Comparison of ENCODE assay signal across 9 mouse cellular contexts in genomic region chr4:133408006-133408405, GRCm38 (mm10). TPM values are rescaled to one million over a fixed set of nuclear protein-coding genes. Genes with fewer than 3 reads are reported as not detected.
DNase-seq lines count a peak whose midpoint lies in the region; ATAC-seq and TF ChIP-seq lines count a peak whose summit lies in the region.
"Had no signal": no experiment of that assay in that cellular context is flagged by ENCODE, and none has a peak within 500 bp of the region (broad histone marks: within the 10 kb centered on the region; RNA-seq: fewer than 3 reads in every experiment).

No protein-coding gene starts in this region.

- peaks cover 14% of the 10 kb centered on the region for H3K4me1 ChIP-seq in intestine, embryonic 14.5 days (replicated peaks; ENCODE audit: control insufficient read depth, insufficient read depth, low read length)
- H3K4me1 ChIP-seq in intestine, postnatal 0 days (replicated peaks; ENCODE audit: control insufficient read depth, insufficient read depth, low read length), result no peaks in the 10 kb centered on the region; the same call in 1 of the 2 replicates
- peaks cover 22% of the 10 kb centered on the region for H3K4me1 ChIP-seq in embryonic fibroblast, embryonic 13.5 days (ENCODE audit: control insufficient read depth, insufficient read depth, low read length)
- H3K4me1 ChIP-seq in limb, embryonic 14.5 days (ENCODE audit: control insufficient read depth, insufficient read depth, low read length), result peaks cover 15% of the 10 kb centered on the region

- 32% methylated on average over 7 of the region's 7 CpGs for WGBS in intestine, embryonic 14.5 days
- WGBS in intestine, postnatal 0 days, result 61% methylated on average over 7 of the region's 7 CpGs
- WGBS in limb, embryonic 14.5 days, result 50% methylated on average over 7 of the region's 7 CpGs

- no peak for TF ChIP-seq POLR2A in embryonic fibroblast, embryonic 13.5 days (IDR thresholded peaks at IDR 0.05; ENCODE audit: low read depth, low read length)
- no peak for TF ChIP-seq POLR2A in limb, embryonic 14.5 days (IDR thresholded peaks at IDR 0.05; ENCODE audit: borderline replicate concordance, extremely low read depth, insufficient read depth, insufficient read length)

- ATAC-seq in intestine, embryonic 14.5 days (replicated peaks; ENCODE audit: low FRiP score, low TSS enrichment, low read depth), result no peak
- no peak for ATAC-seq in intestine, postnatal 0 days
- ATAC-seq in limb, embryonic 14.5 days (ENCODE audit: low FRiP score, low read depth), result no peak

- H3K4me2 ChIP-seq in intestine, embryonic 14.5 days (ENCODE audit: low read length), result no peak overlapping the region
- H3K4me2 ChIP-seq in intestine, postnatal 0 days (replicated peaks; ENCODE audit: low read depth), result no peak overlapping the region
- H3K4me2 ChIP-seq in limb, embryonic 14.5 days (replicated peaks; ENCODE audit: low read depth, low read length, severe bottlenecking), result 0 out of 2 replicates have a peak overlapping the region, but pooled peaks have one; percentile 5

- H3K4me3 ChIP-seq in intestine, embryonic 14.5 days (ENCODE audit: low read depth, low read length), result no peak overlapping the region
- no peak overlapping the region for H3K4me3 ChIP-seq in intestine, postnatal 0 days (ENCODE audit: low read depth, low read length)
- no peak overlapping the region for H3K4me3 ChIP-seq in embryonic fibroblast, embryonic 13.5 days (ENCODE audit: insufficient read depth, low read length)
- no peak overlapping the region for H3K4me3 ChIP-seq in limb, embryonic 14.5 days (replicated peaks; ENCODE audit: low read length)

- intact Hi-C loops in left cerebral cortex, postnatal 36 days (cut with DNase I), result no loop called here

- DNase-seq in intestine, embryonic 14.5 days (ENCODE audit: low spot score), result no peak
- peak; percentile 63 for DNase-seq in NIH3T3 (ENCODE audit: low read depth)
- no peak for DNase-seq in limb, embryonic 14.5 days (ENCODE audit: low spot score)
- no peak for DNase-seq in urinary bladder, postnatal 25 days (ENCODE audit: low spot score)
- DNase-seq in cerebellum, postnatal 10 days, result no peak
- DNase-seq in left cerebral cortex, postnatal 36 days (ENCODE audit: low spot score in 2 of 2), result no peak
- DNase-seq: cerebellum, adult 11 months had no signal

- peaks cover 17% of the 10 kb centered on the region; the same call in 1 of the 2 replicates for H3K36me3 ChIP-seq in intestine, embryonic 14.5 days (ENCODE audit: control insufficient read depth, insufficient read depth, low read length)
- H3K36me3 ChIP-seq in intestine, postnatal 0 days (ENCODE audit: control insufficient read depth, insufficient read depth), result peaks cover 15% of the 10 kb centered on the region
- H3K36me3 ChIP-seq in limb, embryonic 14.5 days (ENCODE audit: control insufficient read depth, insufficient read depth, low read length), result peaks cover 15% of the 10 kb centered on the region

- no peaks in the 10 kb centered on the region for H3K9me3 ChIP-seq in intestine, embryonic 14.5 days (ENCODE audit: control insufficient read depth, low read length)
- H3K9me3 ChIP-seq in intestine, postnatal 0 days (ENCODE audit: control insufficient read depth), result no peaks in the 10 kb centered on the region
- H3K9me3 ChIP-seq in limb, embryonic 14.5 days (ENCODE audit: control insufficient read depth, low read length), result no peaks in the 10 kb centered on the region

- H3K9ac ChIP-seq in intestine, embryonic 14.5 days (ENCODE audit: low read length), result no peak overlapping the region
- no peak overlapping the region for H3K9ac ChIP-seq in intestine, postnatal 0 days (ENCODE audit: low read depth, low read length)
- no peak overlapping the region; the same call in 1 of the 2 replicates for H3K9ac ChIP-seq in limb, embryonic 14.5 days (ENCODE audit: low read depth, low read length, severe bottlenecking)

- no peak for TF ChIP-seq CTCF in intestine, postnatal 0 days (IDR thresholded peaks at IDR 0.05; ENCODE audit: low read depth)
- TF ChIP-seq CTCF in embryonic fibroblast, embryonic 13.5 days (IDR thresholded peaks at IDR 0.05; ENCODE audit: borderline replicate concordance, insufficient read depth, low read length), result no peak

- peak overlapping the region; percentile 5; the same call in 1 of the 2 replicates for H3K27ac ChIP-seq in intestine, embryonic 14.5 days (ENCODE audit: low read depth)
- H3K27ac ChIP-seq in intestine, postnatal 0 days (ENCODE audit: low read depth, low read length), result no peak overlapping the region
- H3K27ac ChIP-seq in embryonic fibroblast, embryonic 13.5 days (ENCODE audit: insufficient read depth, low read length), result peak overlapping the region; percentile 94
- H3K27ac ChIP-seq in limb, embryonic 14.5 days (replicated peaks; ENCODE audit: low read depth, low read length), result peak overlapping the region; percentile 48; the same call in 1 of the 2 replicates

- no peaks in the 10 kb centered on the region for H3K27me3 ChIP-seq in intestine, embryonic 14.5 days (replicated peaks; ENCODE audit: control insufficient read depth, insufficient read depth, low read length)
- H3K27me3 ChIP-seq in intestine, postnatal 0 days (replicated peaks; ENCODE audit: control insufficient read depth, insufficient read depth, low read length), result no peaks in the 10 kb centered on the region
- no peaks in the 10 kb centered on the region for H3K27me3 ChIP-seq in limb, embryonic 14.5 days (ENCODE audit: control insufficient read depth, insufficient read depth, low read length)

RNA-seq across cellular contexts. Expression of gene Slc9a1, which starts 38.5 kb away (rescaled TPM):
- 11.0 and 11.6 TPM in 2 replicates for polyA plus RNA-seq in intestine, embryonic 14.5 days (2014; fragmentation: Nextera tagmentation; extraction: Ambion mirVana)
- 5.7 and 6.1 TPM in 2 replicates for polyA plus RNA-seq in intestine, postnatal 0 days (2015; fragmentation: Nextera tagmentation; extraction: Ambion mirVana)
- polyA plus RNA-seq in embryonic fibroblast, embryonic 13.5 days (2011; ENCODE audit: insufficient read length, low read depth, missing spikeins), result 26.2 and 34.7 TPM in 2 replicates
- 36.7 and 46.7 TPM in 2 replicates for polyA plus RNA-seq in limb, embryonic 14.5 days (2012; rRNA removed)
- 11.4 and 11.5 TPM in 2 replicates for polyA plus RNA-seq in limb, embryonic 14.5 days (2014; fragmentation: Nextera tagmentation; extraction: Ambion mirVana)
- total RNA-seq in left cerebral cortex, postnatal 36 days (2021), result 10 to 100 TPM; 48.8 to 56.9 TPM

RNA-seq across cellular contexts. Expression of gene Wdtc1, which starts 54.7 kb away (rescaled TPM):
- polyA plus RNA-seq in intestine, embryonic 14.5 days (2014; fragmentation: Nextera tagmentation; extraction: Ambion mirVana), result 16.7 and 18.2 TPM in 2 replicates
- 7.2 and 8.2 TPM in 2 replicates for polyA plus RNA-seq in intestine, postnatal 0 days (2015; fragmentation: Nextera tagmentation; extraction: Ambion mirVana)
- polyA plus RNA-seq in embryonic fibroblast, embryonic 13.5 days (2011; ENCODE audit: insufficient read length, low read depth, missing spikeins), result 21.2 and 21.7 TPM in 2 replicates
- polyA plus RNA-seq in limb, embryonic 14.5 days (2012; rRNA removed), result 27.8 and 35.9 TPM in 2 replicates
- polyA plus RNA-seq in limb, embryonic 14.5 days (2014; fragmentation: Nextera tagmentation; extraction: Ambion mirVana), result 17.6 and 18.6 TPM in 2 replicates
- 10 to 100 TPM; 58.6 to 59.8 TPM for total RNA-seq in left cerebral cortex, postnatal 36 days (2021)
